ENCODE assay signal across 8 mouse cellular contexts in genomic region chr17:83916684-83917166, GRCm38 (mm10).
DNase-seq lines count a peak whose midpoint lies in the region; ATAC-seq and TF ChIP-seq lines count a peak whose summit lies in the region.

No protein-coding gene starts in this region.

- ATAC-seq in embryonic facial prominence, embryonic 12.5 days (ENCODE audit: insufficient number of reproducible peaks, insufficient read depth, low FRiP score, low TSS enrichment): peak; percentile 29; the same call in 1 of the 2 replicates
- ATAC-seq in heart, embryonic 14.5 days (ENCODE audit: insufficient number of reproducible peaks, insufficient read depth, low FRiP score, low read depth): peak; percentile 83
- no peak for ATAC-seq in limb, embryonic 12.5 days (ENCODE audit: insufficient number of reproducible peaks, insufficient read depth, low FRiP score, low TSS enrichment, low read depth)

- no peaks in the 10 kb centered on the region for H3K36me3 ChIP-seq in embryonic facial prominence, embryonic 12.5 days
- no peaks in the 10 kb centered on the region for H3K36me3 ChIP-seq in heart, embryonic 14.5 days (ENCODE audit: control insufficient read depth, insufficient read depth, low read length)
- no peaks in the 10 kb centered on the region for H3K36me3 ChIP-seq in limb, embryonic 12.5 days

- peak overlapping the region; percentile 39; the same call in 1 of the 2 replicates for H3K27ac ChIP-seq in layer of hippocampus, adult 2 months
- peak overlapping the region; percentile 88 for H3K27ac ChIP-seq in embryonic facial prominence, embryonic 12.5 days
- peak overlapping the region; percentile 35 to 84 for H3K27ac ChIP-seq in heart, embryonic 14.5 days (replicated peaks in 1 of 2; ENCODE audit: control insufficient read depth in 1 of 2, insufficient read depth in 1 of 2, low read depth in 2 of 2, low read length in 2 of 2)
- peak overlapping the region; percentile 82 for H3K27ac ChIP-seq in limb, embryonic 12.5 days

- H3K9ac ChIP-seq in embryonic facial prominence, embryonic 12.5 days: no peak overlapping the region
- H3K9ac ChIP-seq in heart, embryonic 14.5 days (ENCODE audit: low read length): no peak overlapping the region
- H3K9ac ChIP-seq in limb, embryonic 12.5 days (replicated peaks): no peak overlapping the region

- H3K4me2 ChIP-seq in embryonic facial prominence, embryonic 12.5 days (replicated peaks): no peak overlapping the region
- peak overlapping the region; percentile 44 for H3K4me2 ChIP-seq in heart, embryonic 14.5 days (ENCODE audit: low read length)
- H3K4me2 ChIP-seq in limb, embryonic 12.5 days: no peak overlapping the region

- 20% methylated on average over 10 of the region's 10 CpGs for WGBS in embryonic facial prominence, embryonic 12.5 days
- WGBS in heart, embryonic 14.5 days: 5% methylated on average over 10 of the region's 10 CpGs
- 20% methylated on average over 10 of the region's 10 CpGs for WGBS in limb, embryonic 12.5 days

- H3K4me1 ChIP-seq in embryonic facial prominence, embryonic 12.5 days: peaks cover 70% of the 10 kb centered on the region
- H3K4me1 ChIP-seq in heart, embryonic 14.5 days (ENCODE audit: control insufficient read depth in 2 of 2, insufficient read depth in 2 of 2, low read length in 2 of 2): peaks cover 27 to 32% of the 10 kb centered on the region in 2 experiments
- H3K4me1 ChIP-seq in limb, embryonic 12.5 days (replicated peaks): peaks cover 91% of the 10 kb centered on the region

- no peak for DNase-seq in layer of hippocampus, adult 2 months (ENCODE audit: low spot score in 2 of 2)
- DNase-seq in layer of hippocampus, adult 9-10 months (ENCODE audit: low spot score): no peak
- no peak for DNase-seq in thymus, postnatal 0 days (ENCODE audit: low spot score)
- no peak for DNase-seq in adrenal gland, postnatal 10 days
- DNase-seq in testis, postnatal 10 days (ENCODE audit: low spot score): no peak

- H3K9me3 ChIP-seq in embryonic facial prominence, embryonic 12.5 days: no peaks in the 10 kb centered on the region
- H3K9me3 ChIP-seq in heart, embryonic 14.5 days (ENCODE audit: control insufficient read depth, low read length): no peaks in the 10 kb centered on the region
- no peaks in the 10 kb centered on the region for H3K9me3 ChIP-seq in limb, embryonic 12.5 days

- no peak for TF ChIP-seq CTCF in layer of hippocampus, adult 2 months (conservative IDR thresholded peaks at IDR 0.05)

- H3K4me3 ChIP-seq in layer of hippocampus, adult 2 months: no peak overlapping the region
- H3K4me3 ChIP-seq in embryonic facial prominence, embryonic 12.5 days: no peak overlapping the region
- H3K4me3 ChIP-seq in heart, embryonic 14.5 days (ENCODE audit: control insufficient read depth in 1 of 2, insufficient read depth in 1 of 2, low read depth in 1 of 2, low read length in 2 of 2): no peak overlapping the region
- no peak overlapping the region for H3K4me3 ChIP-seq in limb, embryonic 12.5 days (replicated peaks)

- H3K27me3 ChIP-seq in embryonic facial prominence, embryonic 12.5 days: no peaks in the 10 kb centered on the region
- H3K27me3 ChIP-seq in heart, embryonic 14.5 days (ENCODE audit: control insufficient read depth, insufficient read depth, low read length): no peaks in the 10 kb centered on the region
- no peaks in the 10 kb centered on the region for H3K27me3 ChIP-seq in limb, embryonic 12.5 days
